Mouse (Mus musculus): ENCODE data around the gene Efs. TPM values are rescaled to one million over a fixed set of nuclear protein-coding genes. Genes with fewer than 3 reads are reported as not detected.

The Efs gene
- polyA plus RNA-seq, 2 experiments, result 58.9 to 117 TPM

GRCm38 (mm10) chr14:54913343-54913742, 12.6 kb downstream of the Efs start:
- H3K27ac ChIP-seq (replicated peaks; ENCODE audit: low read depth, low read length), result peak overlapping the region; percentile 71
- no peaks in the 10 kb centered on the region for H3K9me3 ChIP-seq (ENCODE audit: control insufficient read depth, low read length)
- no peak for TF ChIP-seq POLR2A (IDR thresholded peaks at IDR 0.05; ENCODE audit: borderline replicate concordance, extremely low read depth, insufficient read depth, insufficient read length)
- DNase-seq (ENCODE audit: low spot score), result no peak
- peak overlapping the region; percentile 93 for H3K4me3 ChIP-seq (replicated peaks; ENCODE audit: low read length)
- peaks cover 15% of the 10 kb centered on the region for H3K4me1 ChIP-seq (ENCODE audit: control insufficient read depth, insufficient read depth, low read length)
- H3K9ac ChIP-seq (ENCODE audit: low read depth, low read length, severe bottlenecking), result peak overlapping the region; percentile 95
- no peaks in the 10 kb centered on the region for H3K27me3 ChIP-seq (ENCODE audit: control insufficient read depth, insufficient read depth, low read length)
- 19% methylated on average over 10 of the region's 10 CpGs for whole genome bisulfite sequencing
- H3K4me2 ChIP-seq (replicated peaks; ENCODE audit: low read depth, low read length, severe bottlenecking), result peak overlapping the region; percentile 83
- ATAC-seq (ENCODE audit: low FRiP score, low read depth), result peak; percentile 12
- H3K36me3 ChIP-seq (ENCODE audit: control insufficient read depth, insufficient read depth, low read length), result peaks cover 61% of the 10 kb centered on the region

- peaks cover 61% of the 10 kb centered on the region for H3K36me3 ChIP-seq (ENCODE audit: control insufficient read depth, insufficient read depth, low read length)
- H3K9me3 ChIP-seq (ENCODE audit: control insufficient read depth, low read length), result no peaks in the 10 kb centered on the region
- DNase-seq (ENCODE audit: low spot score) (peak; percentile 86), ATAC-seq (ENCODE audit: low FRiP score, low read depth) (peak; percentile 93)
- TF ChIP-seq POLR2A (IDR thresholded peaks at IDR 0.05; ENCODE audit: borderline replicate concordance, extremely low read depth, insufficient read depth, insufficient read length), result peak; percentile 98
- H3K9ac ChIP-seq (ENCODE audit: low read depth, low read length, severe bottlenecking), result peak within 1 kb of the TSS; percentile 95
- peak within 1 kb of the TSS; percentile 93 for H3K4me3 ChIP-seq (replicated peaks; ENCODE audit: low read length)
- no peaks in the 10 kb centered on the region for H3K27me3 ChIP-seq (ENCODE audit: control insufficient read depth, insufficient read depth, low read length)
- H3K4me2 ChIP-seq (replicated peaks; ENCODE audit: low read depth, low read length, severe bottlenecking), result peak within 1 kb of the TSS; percentile 83
- H3K4me1 ChIP-seq (ENCODE audit: control insufficient read depth, insufficient read depth, low read length), result peaks cover 15% of the 10 kb centered on the region
- peak within 1 kb of the TSS; percentile 90 for H3K27ac ChIP-seq (replicated peaks; ENCODE audit: low read depth, low read length)
- under 1% methylated on average over 15 of the region's 28 CpGs for WGBS
Measured at GRCm38 (mm10) chr14:54912886-54913285, 13.0 kb downstream of the Efs start, which contains the start of gene Slc22a17. TSS of gene Slc22a17 (minus strand) at chr14:54913132.

GRCm38 (mm10) chr14:54912109-54912850, 13.6 kb downstream of the Efs start:
- peaks cover 61% of the 10 kb centered on the region for H3K36me3 ChIP-seq (ENCODE audit: control insufficient read depth, insufficient read depth, low read length)
- DNase-seq (ENCODE audit: low spot score), result no peak
- WGBS, result 3% methylated on average over 36 of the region's 69 CpGs

GRCm38 (mm10) chr14:54908682-54909081, 17.2 kb downstream of the Efs start:
- DNase-seq (ENCODE audit: low spot score), result no peak
- Histone ChIP-seq H3K27ac (replicated peaks; ENCODE audit: low read depth, low read length) (no peak overlapping the region), H3K9me3 (ENCODE audit: control insufficient read depth, low read length) (no peaks in the 10 kb centered on the region), H3K9ac (ENCODE audit: low read depth, low read length, severe bottlenecking) (no peak overlapping the region), H3K27me3 (ENCODE audit: control insufficient read depth, insufficient read depth, low read length) (no peaks in the 10 kb centered on the region), H3K36me3 (ENCODE audit: control insufficient read depth, insufficient read depth, low read length) (peaks cover 65% of the 10 kb centered on the region), H3K4me3 (replicated peaks; ENCODE audit: low read length) (no peak overlapping the region), H3K4me1 (ENCODE audit: control insufficient read depth, insufficient read depth, low read length) (peaks cover 13% of the 10 kb centered on the region), H3K4me2 (replicated peaks; ENCODE audit: low read depth, low read length, severe bottlenecking) (no peak overlapping the region)
- 81% methylated on average over 7 of the region's 7 CpGs for WGBS
- no peak for ATAC-seq (ENCODE audit: low FRiP score, low read depth)
- no peak for TF ChIP-seq POLR2A (IDR thresholded peaks at IDR 0.05; ENCODE audit: borderline replicate concordance, extremely low read depth, insufficient read depth, insufficient read length)

More at GRCm38 (mm10) chr14:54912109-54912850, 13.6 kb downstream of the Efs start:
- Histone ChIP-seq H3K9me3 (ENCODE audit: control insufficient read depth, low read length) (no peaks in the 10 kb centered on the region), H3K27me3 (ENCODE audit: control insufficient read depth, insufficient read depth, low read length) (no peaks in the 10 kb centered on the region), H3K4me3 (replicated peaks; ENCODE audit: low read length) (peak overlapping the region; percentile 93), H3K27ac (replicated peaks; ENCODE audit: low read depth, low read length) (peak overlapping the region; percentile 90), H3K9ac (ENCODE audit: low read depth, low read length, severe bottlenecking) (peak overlapping the region; percentile 95), H3K4me2 (replicated peaks; ENCODE audit: low read depth, low read length, severe bottlenecking) (peak overlapping the region; percentile 83), H3K4me1 (ENCODE audit: control insufficient read depth, insufficient read depth, low read length) (peaks cover 15% of the 10 kb centered on the region)
- ATAC-seq (ENCODE audit: low FRiP score, low read depth), result peak; percentile 51
- TF ChIP-seq POLR2A (IDR thresholded peaks at IDR 0.05; ENCODE audit: borderline replicate concordance, extremely low read depth, insufficient read depth, insufficient read length), result no peak

- Histone ChIP-seq H3K27me3 (ENCODE audit: control insufficient read depth, insufficient read depth, low read length) (no peaks in the 10 kb centered on the region), H3K27ac (replicated peaks; ENCODE audit: low read depth, low read length) (no peak overlapping the region), H3K36me3 (ENCODE audit: control insufficient read depth, insufficient read depth, low read length) (peaks cover 47% of the 10 kb centered on the region), H3K4me3 (replicated peaks; ENCODE audit: low read length) (no peak overlapping the region), H3K9me3 (ENCODE audit: control insufficient read depth, low read length) (no peaks in the 10 kb centered on the region), H3K4me1 (ENCODE audit: control insufficient read depth, insufficient read depth, low read length) (no peaks in the 10 kb centered on the region), H3K4me2 (replicated peaks; ENCODE audit: low read depth, low read length, severe bottlenecking) (no peak overlapping the region), H3K9ac (ENCODE audit: low read depth, low read length, severe bottlenecking) (no peak overlapping the region)
- DNase-seq (ENCODE audit: low spot score) (no peak), ATAC-seq (ENCODE audit: low FRiP score, low read depth) (no peak)
- WGBS, result 85% methylated on average over 4 of the region's 4 CpGs
- no peak for TF ChIP-seq POLR2A (IDR thresholded peaks at IDR 0.05; ENCODE audit: borderline replicate concordance, extremely low read depth, insufficient read depth, insufficient read length)
Measured at GRCm38 (mm10) chr14:54903641-54904040, 22.3 kb downstream of the Efs start.
